Mouse (Mus musculus) E14TG2a.4 (cell line): ENCODE measurements around the gene Cdk2ap1.

Experiments used
- CTCF ChIP-seq: conservative IDR thresholded peaks from 2 replicates; pipeline ENCODE4 v1.5.1; 2014; ENCODE audit warnings: low read length
- NANOG ChIP-seq: IDR thresholded peaks from 2 replicates; pipeline ENCODE4 v1.6.1; 2014; ENCODE audit warnings: borderline replicate concordance, low read length, mixed read lengths
- POU5F1 ChIP-seq: IDR thresholded peaks from 2 replicates; pipeline ENCODE4 v1.6.1; 2014; ENCODE audit warnings: low read length, borderline replicate concordance

DNA sequence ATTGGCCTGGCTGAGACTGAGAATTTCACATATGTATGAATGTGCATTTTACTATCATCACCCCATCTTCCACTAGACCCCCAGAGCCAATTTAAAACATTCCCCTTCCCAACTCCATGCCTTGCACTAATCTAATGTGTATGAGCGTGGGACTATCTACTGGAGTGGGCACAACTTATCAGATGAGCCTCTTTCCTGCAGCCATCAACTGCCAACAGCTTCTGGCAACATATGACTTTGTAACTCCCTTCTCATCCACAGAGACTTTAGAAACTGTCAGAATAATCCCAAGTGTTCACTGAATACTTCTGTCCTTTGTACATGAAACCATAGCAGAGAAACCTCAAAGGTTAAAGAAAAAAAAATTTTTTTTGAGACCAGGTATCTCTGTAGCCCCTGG lies 17.2 kb upstream of the Cdk2ap1 start:
- TF ChIP-seq CTCF (no peak), POU5F1 (no peak), NANOG (no peak)
